Mouse (Mus musculus) hindbrain, embryonic 12.5 days (tissue): ENCODE measurements at regions not wholly inside any gene's neighbourhood (a gene's known extent, or its start where the extent isn't known, plus 50 kb on each side); places are given as distances from the start of the nearest gene placed in this dataset.

Source experiments
- ATAC-seq: fragments of 200-750 bp; cut with Nextera tagmentation; 2 replicates; pipeline ENCODE4 v1.8.0; 2017; ENCODE audit warnings: moderate TSS enrichment; ENCODE audit not compliant: low FRiP score
- H3K27ac ChIP-seq: fragments of 300-500 bp; sonication (generic); 2 replicates; pipeline ENCODE4 v1.5.1; 2016; ENCODE audit warnings: mild to moderate bottlenecking
- H3K27me3 ChIP-seq: fragments of 300-500 bp; sonication (generic); 2 replicates; pipeline ENCODE4 v1.6.1; 2016; ENCODE audit warnings: mild to moderate bottlenecking
- H3K36me3 ChIP-seq: fragments of 300-500 bp; sonication (generic); 2 replicates; pipeline ENCODE4 v1.6.1; 2016; ENCODE audit warnings: mild to moderate bottlenecking
- H3K4me1 ChIP-seq: fragments of 300-500 bp; sonication (generic); 2 replicates; pipeline ENCODE4 v1.6.1; 2016
- H3K4me2 ChIP-seq: fragments of 300-500 bp; sonication (generic); replicated peaks from 2 replicates; pipeline ENCODE4 v1.6.1; 2016; ENCODE audit warnings: mild to moderate bottlenecking
- H3K4me3 ChIP-seq: fragments of 300-500 bp; sonication (generic); 2 replicates; pipeline ENCODE4 v1.5.1; 2016; ENCODE audit warnings: mild to moderate bottlenecking
- H3K9ac ChIP-seq: fragments of 300-500 bp; sonication (generic); 2 replicates; pipeline ENCODE4 v1.6.1; 2016; ENCODE audit warnings: mild to moderate bottlenecking, moderate library complexity
- H3K9me3 ChIP-seq: fragments of 300-500 bp; sonication (generic); replicated peaks from 2 replicates; pipeline ENCODE4 v1.6.1; 2016; ENCODE audit warnings: mild to moderate bottlenecking
- WGBS: fragments of 180-500 bp; shearing (Covaris S2); methylation state at CpG from one replicate; pipeline ENCODE4 v1.1.7; 2016; 5-methylcytosine and 5-hydroxymethylcytosine counted together

GRCm38 (mm10) chr3:148695453-148695852 is 294.9 kb downstream of the Adgrl2 start:
- Histone ChIP-seq H3K4me2 (no peak overlapping the region), H3K9me3 (no peaks in the 10 kb centered on the region), H3K4me1 (no peaks in the 10 kb centered on the region), H3K36me3 (no peaks in the 10 kb centered on the region), H3K27ac (no peak overlapping the region), H3K27me3 (no peaks in the 10 kb centered on the region), H3K4me3 (no peak overlapping the region), H3K9ac (no peak overlapping the region)
- 92% methylated on average over 6 of the region's 6 CpGs for WGBS
- no peak for ATAC-seq

- no peak overlapping the region for H3K27ac ChIP-seq
- ATAC-seq, result no peak
- no peaks in the 10 kb centered on the region for H3K9me3 ChIP-seq
Observed at GRCm38 (mm10) chr3:148683181-148683580, 307.2 kb downstream of the Adgrl2 start.

GRCm38 (mm10) chr3:148682445-148682994 is 307.8 kb downstream of the Adgrl2 start:
- Histone ChIP-seq H3K9ac (no peak overlapping the region), H3K9me3 (no peaks in the 10 kb centered on the region), H3K27ac (no peak overlapping the region), H3K4me2 (no peak overlapping the region), H3K27me3 (no peaks in the 10 kb centered on the region), H3K36me3 (no peaks in the 10 kb centered on the region), H3K4me3 (no peak overlapping the region), H3K4me1 (no peaks in the 10 kb centered on the region)
- ATAC-seq, result no peak
- WGBS, result 87% methylated on average over 6 of the region's 6 CpGs

More at GRCm38 (mm10) chr3:148683181-148683580, 307.2 kb downstream of the Adgrl2 start:
- Histone ChIP-seq H3K27me3 (no peaks in the 10 kb centered on the region), H3K9ac (no peak overlapping the region), H3K36me3 (no peaks in the 10 kb centered on the region), H3K4me3 (no peak overlapping the region), H3K4me1 (no peaks in the 10 kb centered on the region), H3K4me2 (no peak overlapping the region)

- Histone ChIP-seq H3K9me3 (no peaks in the 10 kb centered on the region), H3K9ac (no peak overlapping the region), H3K27me3 (no peaks in the 10 kb centered on the region), H3K36me3 (no peaks in the 10 kb centered on the region), H3K27ac (no peak overlapping the region), H3K4me1 (no peaks in the 10 kb centered on the region), H3K4me3 (no peak overlapping the region), H3K4me2 (no peak overlapping the region)
- WGBS, result 77% methylated on average over 2 of the region's 2 CpGs
- ATAC-seq, result no peak
Observed at GRCm38 (mm10) chr3:148681186-148681585, 309.2 kb downstream of the Adgrl2 start.

- Histone ChIP-seq H3K36me3 (no peaks in the 10 kb centered on the region), H3K4me2 (no peak overlapping the region), H3K9ac (no peak overlapping the region), H3K9me3 (no peaks in the 10 kb centered on the region), H3K4me1 (no peaks in the 10 kb centered on the region), H3K27ac (no peak overlapping the region), H3K27me3 (no peaks in the 10 kb centered on the region), H3K4me3 (no peak overlapping the region)
- ATAC-seq, result no peak
- WGBS, result 84% methylated on average over 8 of the region's 8 CpGs
Observed at GRCm38 (mm10) chr3:148680737-148681136, 309.6 kb downstream of the Adgrl2 start.

- no peak overlapping the region for H3K4me3 ChIP-seq
Observed at GRCm38 (mm10) chr3:148680086-148680485, 310.3 kb downstream of the Adgrl2 start.

GRCm38 (mm10) chr3:148679121-148679520 is 311.2 kb downstream of the Adgrl2 start:
- WGBS, result 39% methylated on average over 2 of the region's 2 CpGs
- H3K9me3 ChIP-seq, result no peaks in the 10 kb centered on the region
- no peak overlapping the region for H3K27ac ChIP-seq

More at GRCm38 (mm10) chr3:148680086-148680485, 310.3 kb downstream of the Adgrl2 start:
- Histone ChIP-seq H3K9ac (no peak overlapping the region), H3K36me3 (no peaks in the 10 kb centered on the region), H3K27ac (no peak overlapping the region), H3K9me3 (no peaks in the 10 kb centered on the region), H3K4me2 (no peak overlapping the region), H3K27me3 (no peaks in the 10 kb centered on the region), H3K4me1 (no peaks in the 10 kb centered on the region)
- no peak for ATAC-seq
- 92% methylated on average over 4 of the region's 4 CpGs for WGBS

GRCm38 (mm10) chr3:148676025-148676424 is 314.3 kb downstream of the Adgrl2 start:
- 58% methylated on average over 2 of the region's 2 CpGs for WGBS
- Histone ChIP-seq H3K27ac (no peak overlapping the region), H3K9me3 (no peaks in the 10 kb centered on the region), H3K27me3 (no peaks in the 10 kb centered on the region), H3K4me2 (no peak overlapping the region), H3K4me3 (no peak overlapping the region), H3K9ac (no peak overlapping the region; the same call in 1 of the 2 replicates), H3K36me3 (no peaks in the 10 kb centered on the region), H3K4me1 (no peaks in the 10 kb centered on the region)
- no peak for ATAC-seq

More at GRCm38 (mm10) chr3:148679121-148679520, 311.2 kb downstream of the Adgrl2 start:
- Histone ChIP-seq H3K4me1 (no peaks in the 10 kb centered on the region), H3K4me2 (no peak overlapping the region), H3K36me3 (no peaks in the 10 kb centered on the region), H3K9ac (no peak overlapping the region), H3K27me3 (no peaks in the 10 kb centered on the region), H3K4me3 (no peak overlapping the region)
- no peak for ATAC-seq

GRCm38 (mm10) chr3:148662888-148663477 is 327.4 kb downstream of the Adgrl2 start:
- no peak overlapping the region for H3K4me2 ChIP-seq

GRCm38 (mm10) chr3:148659024-148659423 is 331.3 kb downstream of the Adgrl2 start:
- H3K27me3 ChIP-seq, result no peaks in the 10 kb centered on the region; the same call in 1 of the 2 replicates
- no peak for ATAC-seq
- WGBS, result 90% methylated on average over 5 of the region's 5 CpGs

More at GRCm38 (mm10) chr3:148662888-148663477, 327.4 kb downstream of the Adgrl2 start:
- peaks cover 6% of the 10 kb centered on the region; the same call in 1 of the 2 replicates for H3K4me1 ChIP-seq
- peak; percentile 35; the same call in 1 of the 2 replicates for ATAC-seq
- no peak overlapping the region for H3K27ac ChIP-seq
- H3K27me3 ChIP-seq, result no peaks in the 10 kb centered on the region
- no peak overlapping the region for H3K4me3 ChIP-seq
- H3K9ac ChIP-seq, result no peak overlapping the region
- H3K36me3 ChIP-seq, result no peaks in the 10 kb centered on the region
- peaks cover 5% of the 10 kb centered on the region for H3K9me3 ChIP-seq
- WGBS, result 9% methylated on average over 6 of the region's 6 CpGs

GRCm38 (mm10) chr3:148658368-148658767 is 332.0 kb downstream of the Adgrl2 start:
- Histone ChIP-seq H3K27me3 (no peaks in the 10 kb centered on the region; the same call in 1 of the 2 replicates), H3K9me3 (no peaks in the 10 kb centered on the region), H3K4me1 (peaks cover 6% of the 10 kb centered on the region; the same call in 1 of the 2 replicates), H3K36me3 (no peaks in the 10 kb centered on the region), H3K27ac (no peak overlapping the region), H3K9ac (no peak overlapping the region), H3K4me3 (no peak overlapping the region), H3K4me2 (no peak overlapping the region)
- no peak for ATAC-seq
- WGBS, result 83% methylated on average over 8 of the region's 8 CpGs

More at GRCm38 (mm10) chr3:148659024-148659423, 331.3 kb downstream of the Adgrl2 start:
- Histone ChIP-seq H3K4me2 (no peak overlapping the region), H3K9ac (no peak overlapping the region), H3K4me1 (peaks cover 6% of the 10 kb centered on the region; the same call in 1 of the 2 replicates), H3K27ac (no peak overlapping the region), H3K4me3 (no peak overlapping the region), H3K36me3 (no peaks in the 10 kb centered on the region), H3K9me3 (no peaks in the 10 kb centered on the region)

- Histone ChIP-seq H3K4me3 (no peak overlapping the region), H3K4me1 (no peaks in the 10 kb centered on the region), H3K36me3 (no peaks in the 10 kb centered on the region), H3K9me3 (no peaks in the 10 kb centered on the region), H3K4me2 (no peak overlapping the region), H3K9ac (no peak overlapping the region), H3K27me3 (no peaks in the 10 kb centered on the region; the same call in 1 of the 2 replicates), H3K27ac (no peak overlapping the region)
- 88% methylated on average over 7 of the region's 7 CpGs for WGBS
- no peak for ATAC-seq
Observed at GRCm38 (mm10) chr3:148656187-148656586, 334.2 kb downstream of the Adgrl2 start.

- Histone ChIP-seq H3K36me3 (no peaks in the 10 kb centered on the region), H3K9me3 (no peaks in the 10 kb centered on the region), H3K27ac (no peak overlapping the region), H3K27me3 (no peaks in the 10 kb centered on the region), H3K4me2 (no peak overlapping the region), H3K4me3 (no peak overlapping the region), H3K4me1 (no peaks in the 10 kb centered on the region), H3K9ac (no peak overlapping the region)
- WGBS, result 54% methylated on average over 8 of the region's 8 CpGs
- ATAC-seq, result 0 out of 2 replicates have a peak, but pooled peaks have one; percentile 60
Observed at GRCm38 (mm10) chr3:148650241-148650640, 340.1 kb downstream of the Adgrl2 start.
